Mouse (Mus musculus) hematopoietic multipotent progenitor cell, adult 10-12 weeks (in vitro differentiated cells): ENCODE data around the gene Naaladl1. TPM values are rescaled to one million over a fixed set of nuclear protein-coding genes. Genes with fewer than 3 reads are reported as not detected.

Experiments
- polyA plus RNA-seq: library from polyadenylated mRNA; stranded (reverse); fragments of >175 nt; gene quantifications from 2 replicates; pipeline ENCODE4 v1.2.3, GENCODE M21; 2012; ENCODE audit warnings: low replicate concordance

Naaladl1 gene
- polyA plus RNA-seq, result 0.53 TPM in 1 of 2 replicates, not detected in the other

DNA sequence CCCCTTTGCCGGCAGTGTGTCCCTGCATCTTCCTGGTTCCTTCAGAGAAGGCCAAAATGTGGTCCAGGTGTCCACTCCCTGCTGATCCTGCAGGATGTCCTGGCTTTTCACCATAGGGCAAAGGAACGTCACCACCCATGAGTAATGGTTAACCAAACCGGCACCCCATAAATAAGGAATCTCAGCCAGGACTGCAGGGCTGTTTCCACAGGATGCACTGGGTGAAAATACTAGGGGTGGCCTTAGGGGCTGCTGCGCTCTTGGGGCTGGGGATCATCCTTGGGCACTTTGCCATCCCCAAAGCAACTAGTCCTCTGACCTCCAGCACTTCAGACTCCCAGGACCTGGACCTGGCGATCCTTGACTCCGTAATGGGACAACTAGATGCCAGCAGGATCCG lies at the start of gene Naaladl1:
TSS of gene Naaladl1 (plus strand) at position 197 of the 400 bp plus-strand sequence.

DNA sequence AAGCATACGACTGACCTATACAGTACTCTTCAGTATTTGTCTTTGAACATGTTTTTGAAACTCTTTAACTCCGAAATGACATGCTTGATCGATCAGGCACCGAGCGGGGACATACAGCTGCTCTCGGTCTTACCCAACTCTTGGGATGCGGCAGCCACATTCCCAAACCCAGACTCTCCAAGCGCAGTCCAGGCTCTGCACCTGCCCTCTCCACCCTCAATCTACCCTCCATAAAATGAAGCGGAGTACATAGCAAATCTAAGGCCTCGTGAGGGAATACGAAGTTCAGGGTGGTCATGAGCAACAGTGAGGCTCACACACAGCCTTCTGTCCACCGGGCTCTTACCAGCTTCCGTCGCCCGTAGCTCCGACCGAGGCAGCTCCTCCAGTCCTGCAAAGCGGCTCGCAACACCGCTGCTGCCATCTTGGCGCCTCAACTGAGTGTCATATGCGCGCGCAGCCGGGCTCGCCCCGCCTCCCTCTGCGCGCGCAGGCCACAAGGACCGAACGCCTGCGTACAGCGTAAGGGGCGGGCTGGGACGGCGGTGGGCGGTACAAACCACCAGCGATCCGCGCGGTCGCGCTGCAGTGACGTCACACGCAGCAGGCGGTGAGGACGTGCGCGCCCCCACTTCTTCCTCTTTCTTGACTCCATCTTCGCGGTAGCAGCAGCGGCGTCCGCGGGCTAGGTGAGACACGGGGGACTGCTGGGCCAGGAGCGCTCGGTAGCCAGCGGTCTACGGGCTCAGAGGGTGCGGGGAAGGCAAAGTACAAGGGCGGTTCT lies 48.1 kb upstream of the Naaladl1 start, which contains the start of the genes Mrpl49 and Fau:
TSS of gene Mrpl49 (minus strand) at position 473 of the 784 bp plus-strand sequence.
TSS of gene Fau (plus strand) at position 532 of the 784 bp plus-strand sequence.

DNA sequence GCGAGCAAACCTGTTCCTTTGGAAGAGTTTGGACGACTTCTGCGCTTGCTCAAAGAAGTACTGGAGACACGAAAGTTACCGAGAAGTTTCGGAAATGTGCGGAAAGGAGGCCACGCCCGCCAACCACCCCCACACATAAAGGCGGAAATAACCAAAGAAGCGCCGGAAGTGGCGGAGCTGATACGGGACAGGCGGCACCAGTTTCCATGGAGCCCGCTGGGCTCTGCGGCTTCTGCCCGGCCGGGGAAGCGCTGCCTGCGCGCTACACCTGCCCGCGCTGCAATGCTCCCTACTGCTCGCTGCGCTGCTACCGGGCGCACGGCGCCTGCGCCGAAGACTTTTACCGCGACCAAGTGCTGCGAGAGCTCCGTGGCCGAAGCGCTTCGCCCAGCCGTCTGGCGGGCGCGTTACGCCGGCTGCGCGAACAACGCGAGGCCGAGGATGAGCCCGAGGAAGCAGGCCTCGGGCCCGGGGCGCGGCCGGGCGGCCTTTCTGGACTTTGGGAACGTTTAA lies 44.5 kb upstream of the Naaladl1 start, which contains the start of gene Znhit2:
TSS of gene Znhit2 (plus strand) at position 172 of the 513 bp plus-strand sequence.

DNA sequence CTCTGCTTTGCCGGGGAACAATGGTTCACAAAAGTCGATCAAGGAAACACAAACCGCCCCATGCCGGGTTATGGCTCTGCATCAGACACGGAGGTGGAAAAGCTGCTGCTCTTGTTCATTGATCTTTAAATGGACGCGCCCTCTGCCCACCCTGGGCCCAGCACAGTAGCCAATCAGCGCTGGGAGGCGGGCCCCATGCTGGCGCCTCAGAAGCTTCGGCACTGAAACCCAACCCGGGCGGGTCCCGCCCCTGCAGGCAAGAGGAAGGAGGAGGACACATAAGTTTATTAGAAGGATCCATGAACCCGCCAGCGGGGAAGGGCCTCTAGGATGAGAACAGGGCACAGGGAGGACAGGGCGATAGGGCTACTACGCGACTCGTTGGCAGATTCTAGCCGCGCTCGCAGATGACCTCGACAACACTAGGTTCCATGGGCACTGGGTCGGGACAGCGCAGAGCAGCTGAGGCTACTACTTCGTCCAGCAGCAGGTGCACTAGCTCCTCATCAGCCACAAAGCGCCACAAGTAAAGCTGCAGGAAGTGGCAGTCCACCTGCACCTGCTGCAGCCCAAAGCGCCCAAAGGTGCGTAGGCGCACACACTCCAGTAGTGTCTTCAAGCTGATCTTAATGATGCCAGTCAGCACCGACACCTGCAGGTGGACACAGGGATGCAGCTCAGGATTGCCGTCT lies 37.7 kb upstream of the Naaladl1 start, which contains the start of gene Tm7sf2:
TSS of gene Tm7sf2 (minus strand) at position 650 of the 692 bp plus-strand sequence.

DNA sequence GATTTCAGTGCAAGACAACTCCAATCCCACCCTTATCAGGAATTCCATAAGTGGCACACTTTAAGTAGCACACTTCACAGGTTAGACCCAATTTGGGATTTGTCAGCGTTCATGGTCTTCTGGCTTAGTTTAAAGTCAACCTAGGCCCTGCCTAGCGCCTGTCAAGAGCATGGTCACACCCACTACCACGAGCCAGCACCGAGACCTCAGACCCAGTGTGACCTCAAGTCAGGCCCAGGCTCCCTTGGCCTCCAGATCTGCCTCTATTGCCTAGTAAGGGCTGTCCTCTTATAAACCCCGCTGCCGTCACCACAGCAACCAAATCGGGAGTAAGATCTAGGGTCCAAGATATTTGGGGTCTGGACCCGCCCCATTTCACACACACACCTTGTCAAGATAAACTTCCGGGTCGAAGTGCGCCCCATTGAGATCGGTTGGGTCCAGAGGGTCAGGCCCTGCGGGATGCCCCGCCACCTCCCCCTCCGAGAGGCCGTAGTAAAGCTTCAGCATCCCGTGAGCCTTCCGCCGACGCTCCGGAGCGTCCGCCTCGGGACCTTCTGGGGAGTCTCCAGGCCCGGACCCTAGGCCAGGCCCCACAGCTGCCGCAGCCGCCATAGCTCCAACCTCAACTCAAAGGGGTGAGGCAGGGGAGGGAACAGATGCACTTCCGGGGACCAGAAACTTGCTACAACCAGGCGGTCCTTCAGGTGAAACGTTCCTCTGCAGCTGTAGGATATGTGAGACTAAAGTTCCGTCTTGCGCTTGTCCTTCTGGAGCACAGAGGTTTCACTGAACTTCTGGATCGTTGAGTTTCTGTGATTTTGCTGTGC lies 28.8 kb upstream of the Naaladl1 start, which contains the start of gene Vps51:
TSS of gene Vps51 (minus strand) at position 668 of the 830 bp plus-strand sequence.

DNA sequence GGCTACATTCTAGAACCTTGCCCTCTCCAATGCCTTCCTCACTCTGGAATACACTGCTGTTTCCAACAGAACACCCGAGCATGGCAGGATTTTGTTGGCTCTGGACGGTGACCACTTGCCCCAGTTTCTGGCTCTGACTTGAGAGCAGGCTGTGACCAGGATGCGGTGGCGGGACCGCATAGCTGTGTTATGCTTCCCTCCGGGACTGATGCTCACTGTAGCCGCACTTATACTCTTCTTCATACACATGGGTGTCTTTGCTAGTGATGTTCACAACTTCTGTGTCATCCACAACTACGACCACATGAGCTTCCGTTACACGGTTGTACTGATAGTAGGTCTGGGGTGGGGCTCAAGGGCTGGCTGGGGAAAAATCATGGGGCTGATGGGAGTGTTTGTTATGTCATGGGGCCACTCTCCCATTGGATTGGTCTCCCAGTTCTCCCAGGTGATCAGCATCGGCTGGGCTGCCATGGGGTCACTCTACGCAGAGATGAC lies 25.6 kb upstream of the Naaladl1 start, which contains the start of gene Tmem262:
TSS of gene Tmem262 (plus strand) at position 51 of the 498 bp plus-strand sequence.

DNA sequence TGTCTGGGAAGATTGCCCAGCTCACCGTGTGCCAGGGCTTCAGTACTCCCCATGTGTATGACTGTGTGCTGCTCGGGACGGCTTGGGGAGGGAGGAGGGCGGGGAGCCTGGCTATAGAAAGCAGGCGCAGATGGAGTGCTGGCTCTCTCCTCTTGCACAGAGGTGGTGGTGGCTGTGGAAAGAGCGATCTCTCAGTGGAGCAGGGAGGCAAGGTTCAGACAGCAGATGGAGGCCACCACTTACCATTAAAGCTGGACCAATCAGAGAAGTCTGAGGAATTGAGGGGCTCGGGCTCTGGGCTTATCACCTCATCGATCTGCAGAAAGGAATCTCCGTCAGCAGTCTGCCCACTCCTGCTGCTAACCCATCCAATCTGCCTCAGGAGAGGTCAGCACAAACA lies 23.4 kb upstream of the Naaladl1 start, which contains the start of gene Gm28374:
TSS of gene Gm28374 (minus strand) at position 101 of the 400 bp plus-strand sequence.

DNA sequence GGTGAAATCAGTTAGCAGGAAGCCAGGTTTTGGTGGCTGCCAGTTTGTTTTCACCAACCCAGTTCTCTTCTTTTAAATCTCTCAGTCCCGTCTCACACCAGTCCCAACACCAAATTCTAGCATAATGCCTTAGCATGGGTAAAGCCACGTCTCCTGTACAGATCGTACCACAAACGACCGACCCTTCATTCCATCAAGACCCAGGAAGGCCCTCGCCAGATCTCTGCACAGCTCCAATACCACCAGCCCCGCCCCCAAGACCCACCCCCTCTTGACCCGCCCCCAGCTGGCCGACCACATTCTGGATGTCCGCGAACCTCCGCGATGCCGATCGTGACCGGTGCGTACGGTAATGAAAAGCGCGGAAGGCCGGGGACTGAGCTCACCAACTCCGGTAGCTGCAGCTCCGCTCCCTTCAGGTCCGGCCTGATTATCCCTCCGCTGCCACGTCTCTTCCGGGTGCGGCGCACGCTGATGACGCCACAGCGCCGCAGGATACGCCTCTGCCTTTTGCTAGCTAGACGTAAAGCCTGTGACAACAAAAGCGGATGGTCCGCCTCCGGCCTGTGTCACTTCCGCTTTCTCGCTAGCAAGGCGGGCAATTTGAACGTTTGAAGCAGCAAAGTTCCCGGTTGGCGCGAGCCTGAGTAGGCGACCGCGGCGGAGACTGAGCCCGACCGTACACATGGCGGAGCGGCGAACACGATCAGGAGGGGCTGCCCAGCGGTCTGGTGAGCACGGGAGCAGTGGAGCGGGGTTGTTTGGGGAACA lies 20.9 kb upstream of the Naaladl1 start, which contains the start of the genes Zfpl1 and Cdca5:
TSS of gene Zfpl1 (minus strand) at position 479 of the 771 bp plus-strand sequence.
TSS of gene Cdca5 (plus strand) at position 506 of the 771 bp plus-strand sequence.

GRCm38 (mm10) chr19:6094119-6094518 lies 11.5 kb upstream of the Naaladl1 start, which contains the start of gene AC131692.1:
TSS of gene AC131692.1 (plus strand) at chr19:6094419.

GRCm38 (mm10) chr19:6117986-6118676 lies 12.5 kb downstream of the Naaladl1 start, which contains the start of gene Sac3d1:
TSS of gene Sac3d1 (minus strand) at chr19:6118650.

DNA sequence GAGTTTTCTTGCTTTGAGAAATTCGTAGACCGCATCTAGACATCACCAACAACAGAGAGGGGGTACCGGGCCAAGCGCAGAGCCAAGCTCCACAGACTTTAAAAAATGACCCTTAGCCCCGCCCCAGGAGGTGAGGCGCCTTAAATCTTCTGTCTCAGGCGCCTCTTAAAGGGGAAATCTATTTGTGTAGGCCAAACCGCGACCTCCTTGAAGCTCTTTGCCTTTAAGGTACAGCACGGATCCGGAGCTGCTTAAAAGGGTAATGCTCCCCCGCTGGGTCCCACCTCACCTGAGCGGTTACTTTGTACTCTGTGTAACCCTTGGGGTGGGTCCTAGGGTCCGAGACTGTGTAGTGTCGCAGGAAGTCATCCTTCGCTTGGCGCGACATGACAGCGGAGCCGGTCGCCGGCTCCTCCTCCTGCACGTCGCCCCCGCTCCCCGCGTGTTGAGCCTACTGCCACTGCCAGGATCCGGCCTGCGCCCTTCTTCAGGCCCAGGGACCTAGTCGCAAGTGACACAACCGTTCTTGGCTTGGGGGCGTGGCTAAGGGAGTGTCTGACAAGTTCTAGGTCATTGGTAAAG lies 22.3 kb downstream of the Naaladl1 start, which contains the start of gene Snx15:
TSS of gene Snx15 (minus strand) at position 545 of the 582 bp plus-strand sequence.

GRCm38 (mm10) chr19:6140678-6141393 lies 35.3 kb downstream of the Naaladl1 start, which contains the start of gene Batf2:
TSS of gene Batf2 (plus strand) at chr19:6140983.

GRCm38 (mm10) chr19:6141394-6141749 lies 35.8 kb downstream of the Naaladl1 start, which contains the start of gene Arl2:
TSS of gene Arl2 (minus strand) at chr19:6141548.

Other genes starting within 250 kb of the Naaladl1 start
- gene Frmd8, start 230.5 kb upstream of the Naaladl1 start, polyA plus RNA-seq, result 36.0 and 56.1 TPM in 2 replicates
- gene Slc25a45, start 228.0 kb upstream of the Naaladl1 start, polyA plus RNA-seq, result 4.6 and 15.6 TPM in 2 replicates
- gene Tigd3, start 211.6 kb upstream of the Naaladl1 start, polyA plus RNA-seq, result 0.10 and 0.71 TPM in 2 replicates
- gene Dpf2, start 192.8 kb upstream of the Naaladl1 start, polyA plus RNA-seq, result 14.9 and 60.9 TPM in 2 replicates
- 3.4 and 4.3 TPM in 2 replicates for gene Cdc42ep2, start 181.0 kb upstream of the Naaladl1 start, polyA plus RNA-seq
- 19.1 and 24.6 TPM in 2 replicates for gene Pola2, start 141.6 kb upstream of the Naaladl1 start, polyA plus RNA-seq
- not detected in 2 replicates for gene Slc22a20, start 119.6 kb upstream of the Naaladl1 start, polyA plus RNA-seq
- 55.8 and 154 TPM in 2 replicates for gene Capn1, start 89.9 kb upstream of the Naaladl1 start, polyA plus RNA-seq
- gene Syvn1, start 59.2 kb upstream of the Naaladl1 start, polyA plus RNA-seq, result 393 and 539 TPM in 2 replicates
- 25.7 and 36.4 TPM in 2 replicates for gene Mrpl49, start 48.0 kb upstream of the Naaladl1 start, polyA plus RNA-seq
- gene Fau, start 47.9 kb upstream of the Naaladl1 start, polyA plus RNA-seq, result 4,240 and 4,981 TPM in 2 replicates
- 58.8 and 66.2 TPM in 2 replicates for gene Znhit2, start 44.6 kb upstream of the Naaladl1 start, polyA plus RNA-seq
- gene Tm7sf2, start 37.4 kb upstream of the Naaladl1 start, polyA plus RNA-seq, result 10.6 and 16.3 TPM in 2 replicates
- 52.2 and 188 TPM in 2 replicates for gene Vps51, start 28.6 kb upstream of the Naaladl1 start, polyA plus RNA-seq
- not detected in 2 replicates for gene Tmem262, start 25.7 kb upstream of the Naaladl1 start, polyA plus RNA-seq
- gene Gm28374, start 23.5 kb upstream of the Naaladl1 start, polyA plus RNA-seq, result 0.19 TPM in 1 of 2 replicates, not detected in the other
- 67.9 and 70.2 TPM in 2 replicates for gene Zfpl1, start 20.8 kb upstream of the Naaladl1 start, polyA plus RNA-seq
- gene Cdca5, start 20.8 kb upstream of the Naaladl1 start, polyA plus RNA-seq, result 1.7 and 2.3 TPM in 2 replicates
- gene AC131692.1, start 11.4 kb upstream of the Naaladl1 start, polyA plus RNA-seq, result 1.7 and 2.1 TPM in 2 replicates
- gene Sac3d1, start 12.9 kb downstream of the Naaladl1 start, polyA plus RNA-seq, result 31.3 and 49.9 TPM in 2 replicates
- gene Snx15, start 22.5 kb downstream of the Naaladl1 start, polyA plus RNA-seq, result 120 and 217 TPM in 2 replicates
- 1.3 and 2.2 TPM in 2 replicates for gene Batf2, start 35.2 kb downstream of the Naaladl1 start, polyA plus RNA-seq
- 32.6 and 45.2 TPM in 2 replicates for gene Arl2, start 35.8 kb downstream of the Naaladl1 start, polyA plus RNA-seq
- gene Majin, start 78.6 kb downstream of the Naaladl1 start, polyA plus RNA-seq, result not detected in 2 replicates
- gene Gpha2, start 120.6 kb downstream of the Naaladl1 start, polyA plus RNA-seq, result 0.22 TPM in 1 of 2 replicates, not detected in the other
- gene Ppp2r5b, start 130.1 kb downstream of the Naaladl1 start, polyA plus RNA-seq, result 43.8 and 62.7 TPM in 2 replicates
- 75.2 and 154 TPM in 2 replicates for gene Atg2a, start 135.9 kb downstream of the Naaladl1 start, polyA plus RNA-seq
- 252 and 427 TPM in 2 replicates for gene Ehd1, start 170.9 kb downstream of the Naaladl1 start, polyA plus RNA-seq
- gene Cdc42bpg, start 200.7 kb downstream of the Naaladl1 start, polyA plus RNA-seq, result 9.6 and 17.4 TPM in 2 replicates
- 120 and 143 TPM in 2 replicates for gene Men1, start 229.2 kb downstream of the Naaladl1 start, polyA plus RNA-seq
- 508 and 590 TPM in 2 replicates for gene Map4k2, start 235.4 kb downstream of the Naaladl1 start, polyA plus RNA-seq